Mouse (Mus musculus) kidney, embryonic 14.5 days (tissue): ENCODE measurements around the gene Sema4c. TPM values are rescaled to one million over a fixed set of nuclear protein-coding genes. Genes with fewer than 3 reads are reported as not detected.

Experiments used
- ATAC-seq: fragments of 200-750 bp; cut with Nextera tagmentation; 2 replicates; pipeline ENCODE4 v1.8.0; 2017; ENCODE audit warnings: moderate number of reproducible peaks, mild to moderate bottlenecking, moderate TSS enrichment, moderate library complexity; ENCODE audit not compliant: low FRiP score, low TSS enrichment
- H3K27ac ChIP-seq: fragments of 300-500 bp; sonication (generic); 2 replicates; pipeline ENCODE4 v1.5.1; 2014; ENCODE audit warnings: low read depth, mild to moderate bottlenecking, low read length, moderate library complexity, mixed read lengths
- H3K27me3 ChIP-seq: fragments of 300-500 bp; sonication (generic); 2 replicates; pipeline ENCODE4 v1.6.1; 2014; ENCODE audit warnings: mild to moderate bottlenecking, low read length; ENCODE audit not compliant: control insufficient read depth, insufficient read depth
- H3K36me3 ChIP-seq: fragments of 300-500 bp; sonication (generic); 2 replicates; pipeline ENCODE4 v1.6.1; 2014; ENCODE audit warnings: low read length, mixed read lengths; ENCODE audit not compliant: control insufficient read depth, insufficient read depth
- H3K4me1 ChIP-seq: fragments of 300-500 bp; sonication (generic); 2 replicates; pipeline ENCODE4 v1.6.1; 2014; ENCODE audit warnings: low read length, mixed read lengths; ENCODE audit not compliant: control insufficient read depth, insufficient read depth
- H3K4me2 ChIP-seq: fragments of 300-500 bp; sonication (generic); replicated peaks from 2 replicates; pipeline ENCODE4 v1.6.1; 2014; ENCODE audit warnings: low read depth, mild to moderate bottlenecking, low read length
- H3K4me3 ChIP-seq: fragments of 300-500 bp; sonication (generic); 2 replicates; pipeline ENCODE4 v1.5.1; 2014; ENCODE audit warnings: mild to moderate bottlenecking, low read length
- H3K9ac ChIP-seq: fragments of 300-500 bp; sonication (generic); 2 replicates; pipeline ENCODE4 v1.6.1; 2014; ENCODE audit warnings: low read depth, mild to moderate bottlenecking, low read length, moderate library complexity
- H3K9me3 ChIP-seq: fragments of 300-500 bp; sonication (generic); 2 replicates; pipeline ENCODE4 v1.6.1; 2016; ENCODE audit warnings: low read length; ENCODE audit not compliant: control insufficient read depth
- WGBS: fragments of 180-500 bp; shearing (Covaris S2); extraction: QIAGEN DNeasy Blood & Tissue Kit; methylation state at CpG from one replicate; pipeline ENCODE4 v1.1.7; 2014; 5-methylcytosine and 5-hydroxymethylcytosine counted together
- polyA plus RNA-seq: library from polyadenylated mRNA; unstranded; fragments of >200 nt; fragmentation: Nextera tagmentation; extraction: Ambion mirVana; gene quantifications from 2 replicates; pipeline ENCODE4 v1.2.1, GENCODE M21; 2014

The Sema4c gene
- polyA plus RNA-seq, 1 experiment from 2014 or later: 4.8 TPM

DNA sequence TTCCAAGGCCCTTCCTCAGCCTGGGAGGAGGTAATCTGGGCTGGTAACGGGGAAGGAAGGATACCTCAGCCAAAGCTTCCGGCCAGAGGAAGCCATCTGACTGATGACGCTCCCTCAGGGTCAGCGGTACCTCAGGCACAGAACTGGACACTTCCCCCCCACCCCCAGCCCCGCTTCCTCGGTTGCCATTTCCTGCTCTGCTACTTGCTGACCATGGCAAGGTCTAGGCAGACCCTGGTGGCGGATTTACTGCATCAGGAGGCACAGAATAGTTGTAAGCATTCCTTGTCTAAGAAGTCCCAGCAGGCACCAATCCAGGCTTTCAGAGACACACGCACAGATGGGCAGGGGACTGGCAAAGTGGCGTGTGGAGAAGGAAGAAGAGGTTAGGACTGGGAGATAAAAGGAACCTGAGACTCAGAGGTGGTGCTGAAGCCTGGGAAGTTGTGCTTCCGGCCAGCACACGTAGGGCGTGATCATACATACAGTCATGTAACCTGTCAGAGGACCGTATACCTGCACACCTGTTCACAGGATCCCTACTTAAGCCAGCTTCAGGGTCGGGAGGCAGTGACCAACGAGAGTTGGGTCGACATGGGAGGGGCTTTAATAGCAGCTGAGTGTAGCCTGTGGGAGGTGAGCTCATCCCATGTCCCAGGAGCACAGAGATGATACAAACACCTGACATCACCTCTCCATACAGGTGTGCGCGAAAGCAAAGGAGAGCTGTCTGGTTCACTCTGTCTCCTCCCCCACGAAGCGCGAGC, 3.3 kb downstream of the Sema4c start:
- 49% methylated on average over 21 of the region's 21 CpGs for WGBS
- H3K4me3 ChIP-seq: peak overlapping the region; percentile 55
- peaks cover 55% of the 10 kb centered on the region for H3K36me3 ChIP-seq
- ATAC-seq: no peak
- peaks cover 32% of the 10 kb centered on the region for H3K4me1 ChIP-seq
- no peaks in the 10 kb centered on the region for H3K27me3 ChIP-seq
- peak overlapping the region; percentile 100; the same call in 1 of the 2 replicates for H3K27ac ChIP-seq
- peak overlapping the region; percentile 56 for H3K4me2 ChIP-seq
- H3K9ac ChIP-seq: peak overlapping the region; percentile 97; the same call in 1 of the 2 replicates
- no peaks in the 10 kb centered on the region for H3K9me3 ChIP-seq

DNA sequence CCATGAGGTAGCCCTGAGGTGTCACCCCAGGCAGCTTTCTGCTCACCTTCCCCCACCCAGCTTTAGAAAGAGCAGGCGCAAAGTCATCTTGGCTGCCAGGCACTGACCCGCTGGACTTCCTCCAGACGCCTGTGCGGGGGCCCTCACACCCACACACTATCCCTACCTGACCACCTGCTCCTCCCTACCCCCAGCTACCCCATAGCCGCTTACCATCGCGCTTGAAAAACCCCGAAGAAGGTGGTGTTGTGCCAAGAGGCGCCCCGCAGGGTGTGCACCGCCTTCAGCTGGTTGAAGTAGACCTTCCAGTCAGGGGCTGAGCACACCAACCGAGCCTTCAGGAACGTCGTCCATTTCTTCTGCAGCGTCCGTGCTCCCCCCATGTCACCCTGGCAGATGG, 5.6 kb downstream of the Sema4c start:
- Histone ChIP-seq H3K4me3 (no peak overlapping the region), H3K9me3 (no peaks in the 10 kb centered on the region), H3K27me3 (no peaks in the 10 kb centered on the region), H3K4me2 (no peak overlapping the region), H3K9ac (no peak overlapping the region), H3K27ac (no peak overlapping the region), H3K4me1 (peaks cover 39% of the 10 kb centered on the region), H3K36me3 (peaks cover 69% of the 10 kb centered on the region)
- no peak for ATAC-seq
- 78% methylated on average over 16 of the region's 16 CpGs for WGBS

DNA sequence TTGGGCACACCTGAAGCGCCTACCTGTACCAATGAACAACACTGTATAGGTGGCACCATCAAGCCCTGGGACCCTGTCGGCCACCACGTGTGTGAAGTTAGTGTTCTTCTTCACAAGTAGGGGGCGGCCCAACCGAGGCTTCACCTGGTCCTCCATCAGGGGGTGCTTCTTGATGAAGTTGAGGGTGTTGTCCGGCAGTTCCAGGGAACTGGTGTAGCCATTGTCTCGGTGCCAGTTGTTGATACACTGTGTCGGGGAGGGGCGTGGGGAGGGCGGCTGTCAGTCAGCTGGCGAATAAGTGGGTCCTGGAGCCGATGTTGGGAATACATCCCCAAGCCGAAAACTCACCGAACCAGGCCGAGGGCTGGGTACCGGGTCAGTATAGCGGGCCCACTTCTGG, 6.2 kb downstream of the Sema4c start:
- H3K4me1 ChIP-seq: peaks cover 41% of the 10 kb centered on the region
- no peaks in the 10 kb centered on the region for H3K27me3 ChIP-seq
- H3K27ac ChIP-seq: no peak overlapping the region
- no peak overlapping the region for H3K4me2 ChIP-seq
- H3K9ac ChIP-seq: no peak overlapping the region
- H3K4me3 ChIP-seq: no peak overlapping the region
- 92% methylated on average over 17 of the region's 17 CpGs for WGBS
- no peak for ATAC-seq
- peaks cover 69% of the 10 kb centered on the region for H3K36me3 ChIP-seq
- H3K9me3 ChIP-seq: no peaks in the 10 kb centered on the region

DNA sequence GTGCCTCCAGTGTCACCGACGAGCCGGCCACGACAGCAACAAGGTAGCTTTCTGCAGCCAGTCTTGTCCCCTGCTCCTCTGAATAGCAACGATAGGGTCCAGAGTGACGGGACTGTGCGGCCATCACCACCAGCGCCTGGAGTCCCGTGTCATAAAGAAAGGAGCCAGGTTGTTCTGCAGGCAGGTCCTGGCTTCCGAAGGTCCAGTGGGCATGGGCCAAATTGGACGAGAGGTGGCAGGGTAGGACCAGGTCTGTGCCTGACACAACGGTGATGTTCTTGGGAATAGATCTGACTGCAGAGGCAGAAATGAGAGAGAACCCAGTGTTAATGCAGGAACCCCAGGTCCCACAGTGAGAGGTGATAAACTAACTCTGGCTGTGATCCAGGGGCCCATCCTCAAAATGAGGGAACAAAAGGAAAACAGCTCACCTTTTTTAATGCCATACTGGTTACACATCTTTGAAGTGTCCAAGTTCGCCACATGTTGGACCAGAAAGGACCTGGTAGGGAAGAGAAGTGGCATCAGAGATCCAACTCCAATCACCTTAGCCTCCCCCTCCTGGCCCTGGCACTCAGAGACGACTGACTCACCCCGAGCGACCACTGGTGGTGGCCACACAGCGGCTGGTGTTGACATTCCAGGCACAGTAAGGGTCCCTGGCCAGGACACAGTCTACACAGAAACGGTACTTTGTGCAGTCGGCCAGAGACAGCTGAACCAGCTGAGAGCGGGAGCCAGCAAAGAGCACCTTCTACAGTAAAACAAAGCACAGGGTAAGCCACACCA, 7.9 kb downstream of the Sema4c start:
- no peak for ATAC-seq
- peaks cover 40% of the 10 kb centered on the region for H3K4me1 ChIP-seq
- H3K4me3 ChIP-seq: no peak overlapping the region
- H3K27ac ChIP-seq: no peak overlapping the region
- no peaks in the 10 kb centered on the region for H3K9me3 ChIP-seq
- H3K27me3 ChIP-seq: no peaks in the 10 kb centered on the region
- H3K9ac ChIP-seq: no peak overlapping the region
- no peak overlapping the region for H3K4me2 ChIP-seq
- 77% methylated on average over 20 of the region's 20 CpGs for WGBS
- peaks cover 67% of the 10 kb centered on the region for H3K36me3 ChIP-seq

DNA sequence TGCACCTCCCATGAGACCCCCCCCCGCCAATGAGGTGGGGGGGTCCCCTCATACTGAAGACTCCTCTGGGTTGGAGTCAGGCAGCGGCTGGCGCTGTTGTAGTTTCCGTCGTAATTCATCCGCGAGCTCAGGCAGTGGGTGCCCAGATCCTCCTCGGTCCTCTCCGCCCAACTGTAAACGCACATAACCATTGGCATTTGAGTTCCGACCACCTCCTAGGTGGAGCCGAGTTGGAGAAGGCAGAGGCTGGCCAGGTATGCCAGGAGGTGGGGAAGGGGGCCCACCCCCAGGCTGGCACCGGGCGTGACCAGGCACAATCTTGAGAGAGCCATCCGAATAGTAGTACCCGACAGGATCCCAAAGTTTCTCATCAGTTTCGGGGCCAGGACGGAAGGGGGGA, 8.7 kb downstream of the Sema4c start:
- Histone ChIP-seq H3K36me3 (peaks cover 61% of the 10 kb centered on the region), H3K4me1 (peaks cover 32% of the 10 kb centered on the region), H3K4me3 (no peak overlapping the region), H3K4me2 (no peak overlapping the region; the same call in 1 of the 2 replicates), H3K9ac (peak overlapping the region; percentile 18; the same call in 1 of the 2 replicates), H3K9me3 (no peaks in the 10 kb centered on the region), H3K27ac (no peak overlapping the region), H3K27me3 (no peaks in the 10 kb centered on the region)
- ATAC-seq: no peak
- 70% methylated on average over 18 of the region's 18 CpGs for WGBS

DNA sequence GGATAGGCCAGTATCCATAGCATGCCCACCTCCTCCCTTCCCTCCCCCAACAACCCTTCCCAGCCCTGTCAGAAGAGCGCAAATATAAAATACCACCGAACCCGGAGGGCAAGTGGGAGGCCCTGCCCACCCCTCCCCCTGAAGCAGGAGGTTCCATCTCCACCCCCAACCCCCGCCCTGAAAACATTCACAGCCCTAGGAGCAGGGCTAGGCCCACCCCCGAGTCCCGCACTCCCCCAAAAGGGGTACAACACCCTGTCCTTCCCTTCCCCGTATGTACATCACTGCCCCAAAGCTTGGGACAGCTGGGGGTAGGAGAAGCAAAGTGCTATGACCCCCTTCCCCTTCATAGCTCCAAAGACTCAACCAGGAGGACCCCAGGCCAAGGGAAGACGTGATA, 9.4 kb downstream of the Sema4c start:
- Histone ChIP-seq H3K9ac (no peak overlapping the region; the same call in 1 of the 2 replicates), H3K4me2 (no peak overlapping the region), H3K9me3 (no peaks in the 10 kb centered on the region), H3K4me1 (peaks cover 29% of the 10 kb centered on the region), H3K4me3 (no peak overlapping the region), H3K27me3 (no peaks in the 10 kb centered on the region), H3K27ac (no peak overlapping the region), H3K36me3 (peaks cover 54% of the 10 kb centered on the region)
- 32% methylated on average over 8 of the region's 8 CpGs for WGBS
- no peak for ATAC-seq

DNA sequence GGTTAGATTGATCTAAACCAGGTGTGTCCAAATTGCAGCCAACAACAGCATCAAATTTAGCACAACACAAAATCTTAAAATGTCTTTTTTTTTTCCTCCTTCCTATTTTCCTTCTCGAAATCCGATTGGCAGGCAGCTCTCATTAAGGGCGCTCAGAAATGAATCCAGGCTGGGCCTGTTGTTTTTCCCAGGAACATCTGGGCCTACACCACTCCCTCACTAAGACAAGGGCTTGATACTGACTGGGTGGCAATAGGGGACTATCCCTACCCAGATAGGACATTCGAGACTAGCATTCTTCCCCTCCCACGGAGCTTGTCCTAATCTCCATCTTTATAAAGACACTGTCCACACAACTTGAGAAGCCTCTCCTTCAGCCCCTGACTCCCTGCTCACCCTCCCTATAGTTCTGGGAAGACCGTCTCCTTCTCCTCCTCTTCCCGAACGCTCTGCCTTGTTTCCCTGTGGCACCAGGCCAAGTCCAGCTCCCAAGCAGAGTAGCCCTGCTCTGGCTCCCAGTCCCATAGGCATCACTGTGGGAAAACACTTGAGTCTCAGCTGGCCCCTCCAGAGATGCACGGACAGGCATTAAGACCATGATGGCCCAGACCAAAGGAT, 10.1 kb downstream of the Sema4c start:
- peak overlapping the region; percentile 69; the same call in 1 of the 2 replicates for H3K27ac ChIP-seq
- H3K4me1 ChIP-seq: peaks cover 29% of the 10 kb centered on the region
- H3K9ac ChIP-seq: no peak overlapping the region
- no peak overlapping the region for H3K4me2 ChIP-seq
- H3K9me3 ChIP-seq: no peaks in the 10 kb centered on the region
- peaks cover 47% of the 10 kb centered on the region for H3K36me3 ChIP-seq
- no peak for ATAC-seq
- H3K27me3 ChIP-seq: no peaks in the 10 kb centered on the region
- WGBS: 36% methylated on average over 9 of the region's 9 CpGs
- H3K4me3 ChIP-seq: no peak overlapping the region

DNA sequence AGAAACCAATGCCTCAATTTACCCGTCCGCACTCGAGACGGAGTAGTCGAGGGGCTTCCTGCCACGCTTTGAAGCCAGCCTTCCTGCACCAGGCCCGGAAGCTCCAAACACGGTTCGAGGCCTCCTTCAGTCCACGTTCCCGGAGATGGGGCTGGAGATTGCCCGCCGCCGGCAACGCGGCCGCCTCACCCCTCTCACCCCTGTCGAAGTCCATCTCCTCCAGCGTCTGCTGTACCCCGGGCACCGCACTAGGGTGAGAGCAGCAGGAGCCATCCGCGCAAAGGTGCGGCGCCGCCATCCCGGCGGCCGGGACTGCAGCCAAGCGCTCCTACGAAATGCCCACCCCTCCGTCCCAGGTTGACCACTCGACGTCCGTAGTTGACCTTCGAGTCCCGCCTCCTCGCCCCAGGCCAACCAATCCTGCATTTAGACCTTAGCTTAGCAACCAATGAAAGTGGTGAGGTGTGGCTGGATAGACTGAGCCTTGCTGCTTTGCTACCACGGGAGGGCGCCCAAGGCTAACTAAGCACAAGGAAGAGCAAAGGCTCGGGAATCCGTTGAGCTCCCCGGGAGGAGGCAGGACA, 11.2 kb downstream of the Sema4c start, which contains the start of gene Ankrd39:
Gene Ankrd39 (minus strand): TSS at position 558 of the 584 bp plus-strand sequence.
- peaks cover 29% of the 10 kb centered on the region for H3K4me1 ChIP-seq
- peaks cover 36% of the 10 kb centered on the region for H3K36me3 ChIP-seq
- H3K4me3 ChIP-seq: peak within 1 kb of the TSS; percentile 73
- peak within 1 kb of the TSS; percentile 75 for H3K9ac ChIP-seq
- H3K9me3 ChIP-seq: no peaks in the 10 kb centered on the region
- peak within 1 kb of the TSS; percentile 80 for H3K4me2 ChIP-seq
- WGBS: under 1% methylated on average over 43 of the region's 43 CpGs
- H3K27me3 ChIP-seq: no peaks in the 10 kb centered on the region
- H3K27ac ChIP-seq: peak within 1 kb of the TSS; percentile 69
- peak; percentile 98 for ATAC-seq
